Mouse (Mus musculus): ENCODE data around the gene Sipa1l3.

The Sipa1l3 gene

DNA sequence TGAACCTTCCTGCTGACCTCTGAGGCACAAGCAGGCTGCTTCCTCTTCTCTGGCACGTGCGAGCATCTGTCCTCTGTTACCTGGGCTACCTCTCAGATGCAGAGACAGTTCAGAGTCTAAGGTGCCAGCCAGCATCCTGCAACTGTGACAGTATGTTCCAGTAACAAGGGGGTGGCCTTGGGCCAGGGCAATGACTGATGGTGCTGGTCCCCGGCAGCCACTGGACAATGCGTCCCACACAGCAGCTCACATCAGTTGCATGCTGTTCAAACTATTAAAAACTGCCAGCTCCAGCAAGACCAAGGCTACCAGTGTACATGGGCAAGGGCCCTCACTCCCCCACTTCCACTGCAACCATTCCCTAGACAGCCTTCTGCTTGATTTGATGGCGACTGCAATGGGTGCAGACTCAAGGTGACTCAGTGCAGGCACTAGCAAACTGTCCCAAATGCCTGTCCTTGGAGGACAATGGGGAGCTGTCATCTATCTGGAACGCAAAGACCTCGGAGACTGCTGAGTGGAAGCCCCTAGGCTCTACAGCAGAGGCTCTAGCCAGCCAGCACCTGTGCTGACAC, 136.9 kb downstream of the Sipa1l3 start:
- no peak for DNase-seq (ENCODE audit: low read depth, low spot score)

DNA sequence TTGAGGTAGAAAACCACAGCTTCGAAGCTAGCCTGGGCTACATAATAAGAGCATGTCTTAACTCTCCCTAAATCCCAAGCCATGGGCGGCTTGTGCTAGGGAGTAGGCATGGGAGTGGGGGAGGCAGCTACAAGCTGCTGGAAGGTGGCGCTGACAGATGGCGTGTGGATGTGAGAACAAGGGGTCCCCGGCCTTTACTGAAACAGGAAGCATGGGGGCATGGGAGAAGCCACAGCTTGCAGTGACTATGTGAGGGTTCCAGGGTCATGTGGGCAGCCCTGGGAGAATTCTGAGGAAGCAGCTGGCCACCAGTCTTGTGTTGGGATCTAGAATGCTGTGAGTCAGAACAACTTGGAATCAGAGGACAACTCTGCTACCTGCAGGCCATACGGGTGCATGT, 144.4 kb downstream of the Sipa1l3 start:
- DNase-seq (ENCODE audit: low read depth, low spot score): no peak

DNA sequence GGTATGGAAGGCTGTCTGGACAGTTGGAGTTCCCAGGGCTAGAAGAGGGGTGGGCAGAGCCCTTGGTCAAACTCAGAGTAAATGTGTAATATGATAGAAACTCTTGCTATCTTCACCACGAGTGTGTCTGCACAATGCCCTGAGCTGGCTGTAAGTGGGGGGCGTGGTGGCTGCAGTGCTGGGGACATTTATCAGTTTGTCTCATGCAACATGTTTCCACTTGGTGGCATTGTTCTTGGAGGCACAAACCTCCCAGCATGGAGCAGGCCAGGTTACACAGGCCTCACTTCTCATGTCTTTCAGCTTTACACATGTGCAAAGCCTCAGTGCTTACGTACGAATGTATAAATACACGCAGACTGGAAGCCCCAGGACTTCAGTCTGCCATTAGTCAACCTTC, 146.3 kb downstream of the Sipa1l3 start:
- DNase-seq (ENCODE audit: low read depth, low spot score): no peak

DNA sequence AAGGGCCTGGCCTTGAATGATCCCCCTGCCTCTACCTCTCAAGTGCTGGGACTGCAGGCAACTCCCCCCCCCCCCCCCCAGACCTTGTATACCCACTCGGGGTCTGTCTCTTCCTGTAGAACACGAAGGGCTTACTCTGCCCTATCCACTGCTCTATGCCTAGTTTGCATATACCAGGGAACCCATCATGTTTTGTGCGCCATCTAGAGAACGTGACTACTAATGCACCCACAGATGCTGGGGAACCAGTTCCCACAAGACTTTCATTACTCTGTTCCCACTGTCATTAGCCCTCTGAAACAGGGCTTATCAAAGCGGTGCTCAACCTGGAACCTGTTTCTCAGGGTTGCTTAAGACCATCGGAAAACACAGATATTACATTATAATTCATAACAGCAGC, 148.4 kb downstream of the Sipa1l3 start:
- no peak for DNase-seq (ENCODE audit: low read depth, low spot score)

DNA sequence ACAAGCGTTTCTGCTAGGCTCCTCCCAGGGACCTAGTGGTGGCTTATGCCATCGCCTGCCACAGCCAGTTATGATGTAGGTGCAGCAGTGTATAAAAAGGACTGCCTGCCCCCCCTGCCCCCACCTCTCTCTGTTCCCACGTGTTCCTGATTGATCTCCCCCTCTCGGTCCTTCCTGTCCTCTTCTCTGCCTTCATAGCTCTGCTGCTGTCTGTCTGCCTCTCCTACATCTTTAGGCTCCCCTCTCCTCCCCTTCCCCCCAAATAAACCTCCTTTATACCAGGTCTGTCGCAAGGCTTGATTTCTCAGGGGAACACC, 150.5 kb downstream of the Sipa1l3 start:
- no peak for DNase-seq (ENCODE audit: low read depth, low spot score)

DNA sequence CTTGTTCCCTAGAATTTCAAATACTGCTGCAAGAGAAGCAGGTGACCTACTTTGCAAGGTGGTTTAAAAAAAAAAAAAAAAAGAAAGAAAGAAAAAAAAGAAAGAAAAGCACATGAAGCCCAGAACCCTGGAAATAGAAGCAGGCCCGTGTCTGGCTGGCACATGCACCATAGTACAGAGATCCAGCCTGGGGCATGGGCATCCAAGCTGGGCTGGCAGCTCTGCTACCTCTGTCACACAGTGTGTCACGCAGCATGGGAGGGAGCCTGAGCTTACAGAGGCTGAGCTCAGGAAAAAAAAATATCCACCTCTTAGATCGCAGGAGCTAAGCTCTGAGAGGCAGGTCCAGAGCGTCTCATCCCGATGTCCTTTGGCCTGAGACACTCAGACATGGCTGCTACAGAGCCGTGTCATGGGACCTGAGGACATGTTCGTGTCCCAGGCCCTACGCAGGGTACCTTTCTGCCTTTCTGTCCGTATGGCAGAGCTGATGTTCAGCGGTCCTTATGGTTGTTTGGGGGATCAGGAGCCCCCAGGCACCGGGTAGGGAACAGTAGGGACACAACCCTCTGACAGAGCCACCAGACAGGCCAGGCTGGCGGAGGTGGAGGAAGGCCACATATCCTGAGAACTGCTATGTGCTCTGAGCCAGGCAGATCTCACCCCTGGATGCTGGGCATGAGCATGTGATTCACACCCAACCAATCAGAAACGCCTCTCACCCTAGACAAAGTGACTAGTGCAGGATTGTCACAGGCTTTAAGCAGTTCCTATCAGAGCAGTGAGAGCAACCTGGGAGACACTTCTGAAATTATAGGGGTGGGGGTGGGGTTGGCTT, 151.1 kb downstream of the Sipa1l3 start:
- no peak for DNase-seq (ENCODE audit: low read depth, low spot score)

DNA sequence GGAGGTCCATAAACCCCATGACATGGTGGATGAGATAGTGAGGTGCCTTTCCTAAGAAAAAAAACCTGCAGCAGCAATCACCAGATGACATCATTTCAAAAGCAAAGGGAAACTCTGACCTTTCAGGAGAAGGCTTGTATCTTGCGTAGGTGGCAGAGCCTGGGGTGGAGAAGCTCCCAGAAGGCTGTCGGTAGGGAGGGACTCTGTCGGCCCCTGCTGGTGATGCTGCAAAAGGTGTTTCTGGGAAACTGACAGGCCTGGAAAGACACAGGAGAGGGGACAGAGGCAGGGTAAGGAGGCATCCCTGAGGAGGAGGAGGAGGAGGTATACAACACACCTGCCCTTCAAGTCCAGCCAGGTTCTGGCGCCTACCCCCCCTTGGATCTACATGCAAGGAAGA, 154.4 kb downstream of the Sipa1l3 start:
- no peak for DNase-seq (ENCODE audit: low read depth, low spot score)

DNA sequence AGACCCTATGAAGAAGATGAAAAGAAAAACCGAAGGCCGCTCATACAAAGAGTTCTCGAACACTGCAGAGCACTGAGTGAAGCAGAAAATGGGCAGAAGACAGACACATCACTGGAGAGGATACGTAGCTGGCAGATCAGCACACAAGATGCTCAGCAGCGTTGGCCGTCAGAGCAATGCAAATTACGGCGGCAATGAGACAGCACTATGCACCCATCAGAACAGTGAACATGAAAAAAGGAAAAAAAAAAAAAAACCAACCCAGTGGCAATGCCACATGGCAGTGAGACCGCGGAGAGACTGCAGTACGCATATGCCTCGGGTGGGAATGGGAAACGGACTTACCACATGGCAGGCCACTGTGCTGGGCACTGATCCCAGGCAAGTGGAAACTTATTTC, 156.9 kb downstream of the Sipa1l3 start:
- DNase-seq (ENCODE audit: low read depth, low spot score): no peak

DNA sequence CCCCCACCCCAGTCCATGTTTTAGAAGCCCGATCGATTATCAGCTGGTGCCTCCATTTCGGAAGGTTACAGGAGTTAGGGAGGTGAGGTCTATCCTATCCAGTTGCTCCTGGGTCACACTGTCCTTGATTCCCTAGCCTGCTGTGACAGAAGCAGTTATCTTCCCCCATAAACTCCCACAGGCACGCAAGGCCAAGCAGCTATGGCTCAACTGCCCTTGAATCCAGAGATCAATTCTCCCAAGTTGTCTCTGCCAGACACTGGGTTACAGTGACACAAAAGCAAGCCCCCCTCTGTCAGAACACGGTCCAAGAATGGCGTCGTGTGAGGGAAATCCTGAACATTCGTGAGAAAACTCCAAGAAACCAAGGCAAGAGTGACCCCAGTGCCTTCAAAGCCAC, 163.0 kb downstream of the Sipa1l3 start:
- no peak for DNase-seq (ENCODE audit: low read depth, low spot score)

DNA sequence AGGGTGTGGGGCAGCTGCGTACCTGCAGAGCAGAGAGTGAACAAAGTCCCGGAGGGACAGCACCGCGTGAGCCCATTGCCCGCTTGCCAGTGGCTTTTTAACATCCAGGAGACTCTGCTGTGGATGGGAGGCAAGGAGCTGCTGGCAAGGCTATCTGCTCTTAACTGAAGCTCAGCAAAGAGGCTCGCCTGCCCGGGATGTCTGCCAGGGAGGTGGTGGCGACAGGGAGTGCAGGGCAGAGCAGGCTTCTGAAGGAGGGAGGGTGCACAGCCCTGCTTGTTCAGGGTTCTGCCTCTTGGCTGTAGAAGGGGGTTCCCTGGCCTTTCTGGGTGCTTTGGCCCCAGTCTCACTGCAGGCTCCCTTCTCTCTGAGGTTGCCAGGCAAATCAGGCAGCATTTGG, 164.3 kb downstream of the Sipa1l3 start:
- no peak for DNase-seq (ENCODE audit: low read depth, low spot score)

DNA sequence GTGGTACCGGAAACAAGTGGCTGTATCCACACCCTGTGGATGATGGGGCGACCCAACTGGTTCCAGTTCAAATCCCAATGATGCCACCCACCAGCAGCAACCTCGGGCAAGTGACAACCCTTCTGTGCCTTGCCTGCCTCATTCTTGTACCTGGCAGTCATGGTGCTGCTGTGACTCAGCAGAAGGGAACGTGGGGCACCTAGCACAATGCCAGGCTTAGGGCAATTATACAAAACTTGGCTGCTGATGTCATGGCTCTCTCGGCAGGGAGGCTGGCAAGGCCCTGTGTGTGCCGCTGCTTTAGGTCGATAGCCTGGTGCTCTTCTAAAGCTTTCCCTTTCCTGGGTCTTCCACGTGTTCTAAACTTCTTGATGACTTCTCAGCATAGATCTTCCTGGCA, 166.2 kb downstream of the Sipa1l3 start:
- DNase-seq (ENCODE audit: low read depth, low spot score): no peak

DNA sequence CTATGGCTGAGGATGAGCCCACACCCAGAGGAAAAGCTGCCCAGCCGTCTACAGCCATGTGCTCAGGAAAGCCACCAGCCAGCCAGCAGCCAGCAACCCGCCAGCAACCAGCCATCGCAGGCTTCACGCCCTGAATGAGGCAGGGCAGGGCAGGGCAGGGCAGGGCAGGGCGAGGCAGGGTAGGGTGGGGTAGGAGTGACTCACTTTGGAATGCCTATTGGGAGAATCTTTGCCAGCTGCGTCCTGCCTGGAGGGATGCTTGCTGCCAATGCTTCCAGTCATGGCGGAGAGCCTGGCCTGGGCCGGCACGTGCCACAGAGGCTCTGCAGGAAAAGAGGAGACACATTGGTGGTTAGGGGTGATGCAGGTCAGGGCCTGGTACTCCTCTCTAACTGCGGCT, 168.0 kb downstream of the Sipa1l3 start:
- no peak for DNase-seq (ENCODE audit: low read depth, low spot score)

DNA sequence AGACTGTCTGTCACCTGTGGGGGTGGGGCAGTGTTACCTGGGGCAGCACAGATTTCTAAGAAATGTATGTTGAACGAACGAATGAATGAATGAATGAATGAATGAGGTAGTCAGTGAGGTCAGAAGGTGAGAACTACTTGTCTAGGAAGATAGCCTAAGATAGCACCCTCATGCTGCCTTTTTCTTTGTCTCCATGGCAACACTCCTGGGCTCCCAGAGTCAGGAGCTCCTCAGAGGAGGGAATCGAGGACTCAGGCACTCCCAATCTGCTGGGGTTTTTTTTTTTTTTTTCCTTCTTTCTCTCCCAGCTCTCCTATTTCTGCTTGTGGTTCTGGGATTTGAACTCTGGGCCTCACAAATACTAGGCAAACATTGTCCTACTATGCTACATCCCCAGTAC, 172.2 kb downstream of the Sipa1l3 start:
- DNase-seq (ENCODE audit: low read depth, low spot score): no peak

DNA sequence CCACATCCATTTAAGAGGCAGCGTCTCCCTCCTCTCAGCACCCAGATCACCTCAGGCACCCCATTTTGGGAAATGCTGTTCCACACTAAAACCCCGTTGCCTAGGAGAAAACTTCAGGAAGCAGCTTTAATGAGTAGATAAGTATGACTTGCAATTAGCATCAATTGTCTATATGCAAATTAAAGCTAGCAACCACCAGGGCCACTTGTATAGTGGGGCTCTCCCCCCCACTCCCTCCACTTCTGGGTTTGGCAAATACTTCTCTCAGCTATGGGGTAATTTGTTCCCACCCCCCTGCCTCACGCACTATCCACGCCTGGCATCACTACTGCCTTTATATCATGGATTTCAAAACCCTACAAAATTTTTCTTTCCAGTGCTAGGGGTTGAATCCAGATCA, 172.9 kb downstream of the Sipa1l3 start:
- no peak for DNase-seq (ENCODE audit: low read depth, low spot score)

DNA sequence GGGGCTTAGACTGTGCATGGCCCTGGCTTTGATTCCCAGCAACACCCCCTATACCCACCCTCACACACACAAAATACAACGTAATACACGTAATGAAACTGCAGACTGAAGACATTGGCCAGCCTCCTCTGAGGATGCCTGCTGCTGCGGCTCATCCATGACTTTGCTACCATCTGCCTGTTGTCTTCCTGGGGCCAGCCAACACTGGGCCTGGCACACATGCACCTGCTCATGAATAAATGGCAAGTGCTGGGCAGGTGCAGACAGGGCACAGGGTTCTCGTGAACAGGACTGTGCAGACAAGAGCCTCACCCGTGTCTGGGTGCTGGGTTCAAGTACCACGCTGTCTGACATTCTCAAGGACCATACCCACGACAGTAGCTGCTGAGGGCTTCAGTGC, 174.7 kb downstream of the Sipa1l3 start:
- no peak for DNase-seq (ENCODE audit: low read depth, low spot score)

DNA sequence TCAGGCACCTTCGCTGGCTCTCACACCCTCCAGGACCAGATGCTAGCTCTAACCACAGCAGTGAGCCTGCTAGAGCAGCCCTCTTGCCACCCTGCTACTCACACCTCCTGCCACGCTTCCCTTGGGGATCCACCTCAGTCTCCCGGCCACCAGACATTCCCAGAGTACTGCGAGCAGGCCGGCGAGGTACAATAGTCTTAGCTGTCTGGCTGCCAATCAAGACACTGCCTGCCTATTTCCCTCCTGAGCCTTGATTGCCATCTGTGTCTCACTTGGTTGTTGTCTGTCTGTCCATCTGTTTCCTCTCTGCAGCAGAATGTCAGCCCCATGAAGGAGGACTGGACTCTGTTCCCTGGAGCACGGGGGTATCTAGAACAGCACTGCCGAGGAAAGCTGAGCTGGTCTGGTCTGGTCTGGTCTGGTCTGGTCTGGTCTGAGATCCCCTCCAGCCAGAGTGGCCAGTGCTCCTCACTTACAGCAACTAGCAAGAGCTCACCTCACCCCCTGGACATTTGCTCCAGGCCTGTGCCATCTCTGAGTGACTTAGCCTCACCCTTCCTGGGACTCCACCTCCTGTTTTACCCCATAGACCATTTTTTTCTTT, 175.8 kb downstream of the Sipa1l3 start:
- DNase-seq (ENCODE audit: low read depth, low spot score): no peak

DNA sequence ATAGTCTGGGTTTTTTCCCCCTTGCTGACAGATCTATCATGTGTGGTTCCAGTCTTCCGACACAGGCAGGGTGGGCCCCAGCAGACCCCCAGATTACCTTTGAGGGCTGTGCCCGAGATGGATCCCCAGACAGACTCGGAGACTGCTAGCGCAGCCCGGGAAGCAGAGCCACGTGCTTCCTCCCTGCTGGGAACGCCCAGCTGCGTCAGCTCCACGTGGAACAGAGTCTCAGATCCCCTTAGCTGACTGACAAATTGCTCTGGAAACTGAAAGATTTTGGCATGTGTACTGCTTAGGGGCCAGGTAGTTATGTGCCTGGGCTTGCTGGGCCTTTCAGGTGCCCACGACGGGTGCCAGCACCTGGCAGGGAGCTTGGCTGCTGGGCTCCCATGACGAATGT, 176.7 kb downstream of the Sipa1l3 start:
- no peak for DNase-seq (ENCODE audit: low read depth, low spot score)

DNA sequence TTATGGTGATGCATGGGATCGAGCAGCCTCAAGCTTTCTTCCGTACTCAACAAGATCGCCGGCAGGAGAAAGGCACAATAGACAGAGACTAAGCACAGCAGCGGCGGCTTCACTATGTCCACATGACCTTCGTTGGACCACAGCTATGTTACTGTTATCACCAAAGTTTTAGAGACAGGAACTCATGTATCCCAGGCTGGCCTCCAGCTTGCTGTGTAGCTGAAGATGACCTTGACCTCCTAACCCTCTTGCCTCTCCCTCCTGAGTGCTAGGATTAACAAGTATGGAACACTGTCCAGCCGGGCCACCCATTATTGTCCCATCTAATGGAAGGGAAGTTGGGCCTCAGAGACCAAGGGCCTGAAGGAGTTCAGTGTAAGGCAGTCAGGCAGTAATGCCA, 177.6 kb downstream of the Sipa1l3 start:
- DNase-seq (ENCODE audit: low read depth, low spot score): no peak

DNA sequence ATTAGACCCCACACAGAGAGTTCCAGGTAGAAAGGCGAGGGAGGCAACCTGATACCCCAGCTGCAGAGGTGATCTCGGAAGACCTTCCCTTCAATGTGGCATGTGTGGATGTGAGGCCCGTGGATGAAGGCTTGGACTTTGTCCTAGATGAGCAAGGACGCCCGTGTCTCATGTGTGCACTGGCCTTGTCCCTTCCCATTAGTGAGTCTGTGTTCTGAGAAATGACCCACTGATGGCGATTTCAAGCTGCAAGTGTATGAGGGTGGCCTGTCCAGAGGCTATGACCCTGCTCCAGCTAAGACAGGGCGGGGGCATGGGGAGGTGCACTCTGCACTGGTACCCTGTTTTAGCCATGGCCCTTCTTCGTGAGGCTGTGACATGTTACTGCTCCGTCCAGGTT, 178.2 kb downstream of the Sipa1l3 start:
- no peak for DNase-seq (ENCODE audit: low read depth, low spot score)

DNA sequence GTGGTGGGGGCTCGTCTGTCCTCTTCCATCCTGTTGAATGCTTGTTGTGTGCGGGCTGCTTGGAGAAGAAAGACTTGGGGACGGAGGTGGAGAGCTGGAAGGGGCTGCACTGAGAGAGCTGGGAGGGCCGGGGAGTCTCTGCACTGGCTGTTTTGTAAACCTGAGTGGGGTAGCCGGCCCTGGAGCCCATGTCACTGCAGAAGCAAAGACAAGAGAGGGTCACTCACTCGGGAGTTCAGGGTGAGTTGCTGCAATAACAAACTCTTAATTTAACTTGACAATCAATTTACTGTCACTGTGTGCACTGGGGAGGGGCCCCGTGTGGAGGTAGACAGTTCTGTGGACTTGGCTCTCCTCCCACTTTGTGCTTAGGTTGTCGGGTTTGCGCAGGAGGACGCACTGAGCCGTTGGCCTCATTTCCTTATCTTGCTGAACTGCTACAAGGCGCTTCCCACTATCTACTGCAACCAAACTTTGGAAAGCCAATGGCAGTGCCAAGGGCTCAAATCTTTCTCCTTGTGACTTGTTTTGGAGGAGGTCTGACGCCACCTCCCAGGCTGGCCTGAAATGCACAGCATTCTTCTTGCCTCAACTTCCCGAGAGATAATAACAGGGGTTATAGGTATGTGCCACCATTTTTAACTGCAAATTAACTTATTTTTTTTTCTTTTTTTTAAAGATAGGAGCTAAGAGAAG, 179.3 kb downstream of the Sipa1l3 start:
- no peak for DNase-seq (ENCODE audit: low read depth, low spot score)

DNA sequence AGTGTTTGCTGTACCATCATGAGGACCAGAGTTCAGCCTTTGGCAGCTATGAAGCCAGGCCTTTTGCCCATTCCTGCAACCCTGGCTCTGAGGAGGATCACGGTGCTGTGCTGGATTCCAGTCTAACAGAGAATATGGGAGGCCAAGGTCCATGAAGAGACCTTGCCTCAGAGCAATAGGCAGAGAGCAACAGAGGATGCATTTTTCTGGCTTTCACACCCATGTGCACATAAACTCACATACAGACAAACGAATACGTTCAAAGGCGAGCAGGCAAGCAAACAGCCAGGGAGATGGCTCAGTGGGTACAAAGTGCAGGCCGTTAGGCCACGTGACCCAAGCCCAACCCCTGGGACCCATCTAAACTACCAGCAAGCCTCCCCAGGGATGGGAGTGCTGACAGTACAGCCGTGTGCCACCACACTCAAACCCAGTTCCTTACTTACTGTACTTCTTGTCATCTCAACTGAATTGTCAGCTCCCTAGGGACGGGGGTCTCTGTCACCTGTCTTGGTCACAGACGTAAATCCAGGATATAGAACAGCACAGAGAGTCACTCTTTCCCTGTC, 180.0 kb downstream of the Sipa1l3 start:
- no peak for DNase-seq (ENCODE audit: low read depth, low spot score)

DNA sequence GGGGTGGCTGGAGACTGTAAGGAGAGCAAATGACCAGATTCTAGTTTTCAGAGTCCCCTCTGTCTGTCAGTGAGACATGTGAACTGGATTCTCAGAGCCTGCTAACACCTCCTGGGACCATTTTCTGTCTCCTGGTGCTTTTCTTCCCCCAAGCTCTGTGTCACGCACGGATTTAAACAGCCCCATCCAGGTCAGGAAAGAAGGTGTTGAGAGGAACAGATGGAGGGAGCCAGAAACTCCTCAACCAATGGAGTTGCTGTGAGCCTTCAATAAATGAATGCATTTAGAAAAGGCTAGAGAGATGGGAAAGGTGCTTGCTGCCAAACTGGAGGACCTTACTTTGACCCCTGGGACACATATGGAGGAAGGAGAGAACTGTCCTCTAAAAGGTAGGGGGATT, 180.7 kb downstream of the Sipa1l3 start:
- DNase-seq (ENCODE audit: low read depth, low spot score): no peak
